Mouse (Mus musculus) C2C12 (cell line): ENCODE results near the gene Hagh.

Experiments used
- CTCF ChIP-seq: IDR thresholded peaks from one replicate; pipeline ENCODE4 v1.5.1; 2011; ENCODE audit not compliant: control insufficient read depth, insufficient read depth, insufficient read length
- FOSL1 ChIP-seq: IDR thresholded peaks from one replicate; pipeline ENCODE4 v1.8.0; 2011; ENCODE audit warnings: mild to moderate bottlenecking, low read length; ENCODE audit not compliant: poor library complexity, insufficient read depth, severe bottlenecking
- MAX ChIP-seq: IDR thresholded peaks from one replicate; pipeline ENCODE4 v1.6.1; 2011; ENCODE audit warnings: mild to moderate bottlenecking, control low read depth

- TF ChIP-seq MAX, result no peak
- TF ChIP-seq CTCF, result no peak
- no peak for TF ChIP-seq FOSL1
Observed at GRCm38 (mm10) chr17:24878117-24878397, 38.1 kb downstream of the Hagh start.
